Mouse (Mus musculus): ENCODE results near the gene Lrrn4cl. TPM values are rescaled to one million over a fixed set of nuclear protein-coding genes. Genes with fewer than 3 reads are reported as not detected.

The Lrrn4cl gene
- 1 to 10 TPM in 1 of 2 experiments, under 1 TPM in 1; 0.87 to 1.1 TPM for total RNA-seq (2021)
- long read RNA-seq, experiment 1, partial matches to known transcripts, result 0 of 1 reads
- long read RNA-seq, experiment 1, other reads (novel, unspliced or antisense), result 0 of 1 reads
- long read RNA-seq, experiment 2, partial matches to known transcripts, result 0 of 1 reads
- long read RNA-seq, experiment 2, other reads (novel, unspliced or antisense), result 0 of 1 reads

GRCm38 (mm10) chr19:8850402-8850901, at the start of gene Lrrn4cl:
Lrrn4cl (plus strand) TSS chr19:8850768.
- intact Hi-C loops (cut with DNase I), result no loop called here

GRCm38 (mm10) chr19:8802130-8802821, 48.3 kb upstream of the Lrrn4cl start, which contains the start of gene Zbtb3:
Zbtb3 (plus strand) TSS chr19:8802555.
- DNase-seq (ENCODE audit: extremely low spot score in 1 of 2, low spot score in 2 of 2), result peak; percentile 90 to 93
- TF ChIP-seq CTCF (IDR thresholded peaks at IDR 0.05), result no peak
- Histone ChIP-seq H3K4me3 (peak within 1 kb of the TSS; percentile 51), H3K27ac (peak within 1 kb of the TSS; percentile 82)
- intact Hi-C loops (cut with DNase I), result loop anchor here (1.0 kb wide), 1 partner anchor 17 kb away; the partner anchor contains the start of gene Ttc9c

More at GRCm38 (mm10) chr19:8850402-8850901, at the start of gene Lrrn4cl:
- Histone ChIP-seq H3K4me3 (no peak within 1 kb of the TSS), H3K27ac (peak within 1 kb of the TSS; percentile 26; the same call in 1 of the 2 replicates)
- no peak for TF ChIP-seq CTCF (IDR thresholded peaks at IDR 0.05)
- no peak for DNase-seq (ENCODE audit: extremely low spot score in 1 of 2, low spot score in 2 of 2)

- DNase-seq (ENCODE audit: extremely low spot score in 1 of 2, low spot score in 2 of 2), result no peak
- no peak overlapping the region for H3K4me3 ChIP-seq
- no peak overlapping the region for H3K27ac ChIP-seq
- no peak for TF ChIP-seq CTCF (IDR thresholded peaks at IDR 0.05)
- intact Hi-C loops (cut with DNase I), result no loop called here
Measured at GRCm38 (mm10) chr19:8803204-8803780, 47.3 kb upstream of the Lrrn4cl start.

GRCm38 (mm10) chr19:8803879-8804660, 46.5 kb upstream of the Lrrn4cl start:
- Histone ChIP-seq H3K27ac (no peak overlapping the region), H3K4me3 (no peak overlapping the region)
- no peak for TF ChIP-seq CTCF (IDR thresholded peaks at IDR 0.05)
- intact Hi-C loops (cut with DNase I), result no loop called here
- no peak for DNase-seq (ENCODE audit: extremely low spot score in 1 of 2, low spot score in 2 of 2)

- TF ChIP-seq CTCF (IDR thresholded peaks at IDR 0.05), result no peak
- no peak overlapping the region for H3K27ac ChIP-seq
- intact Hi-C loops (cut with DNase I), result no loop called here
- H3K4me3 ChIP-seq, result no peak overlapping the region
- DNase-seq (ENCODE audit: extremely low spot score in 1 of 2, low spot score in 2 of 2), result no peak
Measured at GRCm38 (mm10) chr19:8806810-8807209, 43.8 kb upstream of the Lrrn4cl start.

- intact Hi-C loops (cut with DNase I), result loop anchor here (5.0 kb wide), 1 partner anchor 249 kb away; no protein-coding TSS in a partner anchor
- no peak overlapping the region for H3K27ac ChIP-seq
- TF ChIP-seq CTCF (IDR thresholded peaks at IDR 0.05), result peak; percentile 19
- DNase-seq (ENCODE audit: extremely low spot score in 1 of 2, low spot score in 2 of 2), result no peak
- no peak overlapping the region for H3K4me3 ChIP-seq
Measured at GRCm38 (mm10) chr19:8815812-8816211, 34.8 kb upstream of the Lrrn4cl start.

- TF ChIP-seq CTCF (IDR thresholded peaks at IDR 0.05), result no peak
- Histone ChIP-seq H3K4me3 (no peak overlapping the region), H3K27ac (no peak overlapping the region)
- intact Hi-C loops (cut with DNase I), result loop anchor here (5.0 kb wide), 1 partner anchor 250 kb away; no protein-coding TSS in a partner anchor
- DNase-seq (ENCODE audit: extremely low spot score in 1 of 2, low spot score in 2 of 2), result no peak
Measured at GRCm38 (mm10) chr19:8817001-8817400, 33.6 kb upstream of the Lrrn4cl start.

GRCm38 (mm10) chr19:8818301-8818798, 32.2 kb upstream of the Lrrn4cl start:
- no peak for TF ChIP-seq CTCF (IDR thresholded peaks at IDR 0.05)
- H3K4me3 ChIP-seq, result peak overlapping the region; percentile 71
- peak overlapping the region; percentile 84 for H3K27ac ChIP-seq
- no peak for DNase-seq (ENCODE audit: extremely low spot score in 1 of 2, low spot score in 2 of 2)
- intact Hi-C loops (cut with DNase I), result loop anchor here (2.0 to 5.0 kb wide), 2 partner anchors 44 to 251 kb away; partner anchors contain the start of gene Tmem179b

- peak within 1 kb of the TSS; percentile 98 for H3K27ac ChIP-seq
- TF ChIP-seq CTCF (IDR thresholded peaks at IDR 0.05), result no peak
- intact Hi-C loops (cut with DNase I), result loop anchor here (1.0 to 5.0 kb wide), 5 partner anchors 17 to 252 kb away; partner anchors contain the start of genes Polr2g, Tmem179b, Ubxn1 and Zbtb3
- H3K4me3 ChIP-seq, result peak within 1 kb of the TSS; percentile 71
- peak; percentile 92 to 97 for DNase-seq (ENCODE audit: extremely low spot score in 1 of 2, low spot score in 2 of 2)
Measured at GRCm38 (mm10) chr19:8818801-8819595, 31.6 kb upstream of the Lrrn4cl start, which contains the start of gene Ttc9c. Ttc9c (minus strand) TSS chr19:8819333.

All from left cerebral cortex, adult 2 months (tissue).